Mouse (Mus musculus): ENCODE results near the gene Nipa2. TPM values are rescaled to one million over a fixed set of nuclear protein-coding genes. Genes with fewer than 3 reads are reported as not detected.

Gene Nipa2
- polyA plus RNA-seq, 1 experiment from 2014 or later = 53.0 TPM

GRCm38 (mm10) chr7:55909519-55909918 lies 52.8 kb downstream of the Nipa2 start:
- ATAC-seq (ENCODE audit: insufficient number of reproducible peaks, insufficient read depth, low FRiP score, low read depth) = no peak
- no peaks in the 10 kb centered on the region for H3K27me3 ChIP-seq (ENCODE audit: control insufficient read depth, insufficient read depth, low read length)
- no peak overlapping the region for H3K4me2 ChIP-seq (ENCODE audit: low read length)
- WGBS = 96% methylated on average over 1 of the region's 1 CpGs
- peaks cover 95% of the 10 kb centered on the region for H3K36me3 ChIP-seq (ENCODE audit: control insufficient read depth, insufficient read depth, low read length)
- no peaks in the 10 kb centered on the region for H3K9me3 ChIP-seq (ENCODE audit: control insufficient read depth, low read length)
- no peak overlapping the region for H3K27ac ChIP-seq (replicated peaks in 1 of 2; ENCODE audit: control insufficient read depth in 1 of 2, insufficient read depth in 1 of 2, low read depth in 2 of 2, low read length in 2 of 2)
- H3K4me1 ChIP-seq (ENCODE audit: control insufficient read depth in 2 of 2, insufficient read depth in 2 of 2, low read length in 2 of 2) = no peaks in the 10 kb centered on the region
- H3K9ac ChIP-seq (ENCODE audit: low read length) = no peak overlapping the region
- no peak overlapping the region for H3K4me3 ChIP-seq (ENCODE audit: control insufficient read depth in 1 of 2, insufficient read depth in 1 of 2, low read depth in 1 of 2, low read length in 2 of 2)

GRCm38 (mm10) chr7:55905449-55905848 lies 56.8 kb downstream of the Nipa2 start:
- H3K4me1 ChIP-seq (ENCODE audit: control insufficient read depth in 2 of 2, insufficient read depth in 2 of 2, low read length in 2 of 2) = no peaks in the 10 kb centered on the region
- H3K27ac ChIP-seq (replicated peaks in 1 of 2; ENCODE audit: control insufficient read depth in 1 of 2, insufficient read depth in 1 of 2, low read depth in 2 of 2, low read length in 2 of 2) = no peak overlapping the region
- no peak for ATAC-seq (ENCODE audit: insufficient number of reproducible peaks, insufficient read depth, low FRiP score, low read depth)
- no peaks in the 10 kb centered on the region for H3K9me3 ChIP-seq (ENCODE audit: control insufficient read depth, low read length)
- H3K4me2 ChIP-seq (ENCODE audit: low read length) = no peak overlapping the region
- 88% methylated on average over 2 of the region's 2 CpGs for WGBS
- peaks cover 90% of the 10 kb centered on the region for H3K36me3 ChIP-seq (ENCODE audit: control insufficient read depth, insufficient read depth, low read length)
- no peak overlapping the region for H3K4me3 ChIP-seq (ENCODE audit: control insufficient read depth in 1 of 2, insufficient read depth in 1 of 2, low read depth in 1 of 2, low read length in 2 of 2)
- no peaks in the 10 kb centered on the region for H3K27me3 ChIP-seq (ENCODE audit: control insufficient read depth, insufficient read depth, low read length)
- H3K9ac ChIP-seq (ENCODE audit: low read length) = no peak overlapping the region

- Histone ChIP-seq H3K4me1 (ENCODE audit: control insufficient read depth in 2 of 2, insufficient read depth in 2 of 2, low read length in 2 of 2) (no peaks in the 10 kb centered on the region), H3K9ac (ENCODE audit: low read length) (no peak overlapping the region), H3K9me3 (ENCODE audit: control insufficient read depth, low read length) (no peaks in the 10 kb centered on the region), H3K4me2 (ENCODE audit: low read length) (no peak overlapping the region), H3K27ac (replicated peaks in 1 of 2; ENCODE audit: control insufficient read depth in 1 of 2, insufficient read depth in 1 of 2, low read depth in 2 of 2, low read length in 2 of 2) (no peak overlapping the region), H3K4me3 (ENCODE audit: control insufficient read depth in 1 of 2, insufficient read depth in 1 of 2, low read depth in 1 of 2, low read length in 2 of 2) (no peak overlapping the region), H3K27me3 (ENCODE audit: control insufficient read depth, insufficient read depth, low read length) (no peaks in the 10 kb centered on the region), H3K36me3 (ENCODE audit: control insufficient read depth, insufficient read depth, low read length) (peaks cover 90% of the 10 kb centered on the region)
- 92% methylated on average over 4 of the region's 5 CpGs for whole genome bisulfite sequencing
- ATAC-seq (ENCODE audit: insufficient number of reproducible peaks, insufficient read depth, low FRiP score, low read depth) = no peak
These were observed 58.5 kb downstream of the Nipa2 start for GRCm38 (mm10) chr7:55903766-55904165.

GRCm38 (mm10) chr7:55891797-55892196 lies 70.5 kb downstream of the Nipa2 start:
- Histone ChIP-seq H3K27ac (replicated peaks in 1 of 2; ENCODE audit: control insufficient read depth in 1 of 2, insufficient read depth in 1 of 2, low read depth in 2 of 2, low read length in 2 of 2) (no peak overlapping the region), H3K9ac (ENCODE audit: low read length) (no peak overlapping the region), H3K27me3 (ENCODE audit: control insufficient read depth, insufficient read depth, low read length) (no peaks in the 10 kb centered on the region), H3K36me3 (ENCODE audit: control insufficient read depth, insufficient read depth, low read length) (peaks cover 87% of the 10 kb centered on the region), H3K4me1 (ENCODE audit: control insufficient read depth in 2 of 2, insufficient read depth in 2 of 2, low read length in 2 of 2) (no peaks in the 10 kb centered on the region), H3K9me3 (ENCODE audit: control insufficient read depth, low read length) (no peaks in the 10 kb centered on the region), H3K4me3 (ENCODE audit: control insufficient read depth in 1 of 2, insufficient read depth in 1 of 2, low read depth in 1 of 2, low read length in 2 of 2) (no peak overlapping the region), H3K4me2 (ENCODE audit: low read length) (no peak overlapping the region)
- 94% methylated on average over 11 of the region's 11 CpGs for WGBS
- ATAC-seq (ENCODE audit: insufficient number of reproducible peaks, insufficient read depth, low FRiP score, low read depth) = no peak

- Histone ChIP-seq H3K9me3 (ENCODE audit: control insufficient read depth, low read length) (no peaks in the 10 kb centered on the region), H3K4me3 (ENCODE audit: control insufficient read depth in 1 of 2, insufficient read depth in 1 of 2, low read depth in 1 of 2, low read length in 2 of 2) (no peak overlapping the region), H3K4me2 (ENCODE audit: low read length) (no peak overlapping the region), H3K4me1 (ENCODE audit: control insufficient read depth in 2 of 2, insufficient read depth in 2 of 2, low read length in 2 of 2) (no peaks in the 10 kb centered on the region), H3K9ac (ENCODE audit: low read length) (no peak overlapping the region), H3K36me3 (ENCODE audit: control insufficient read depth, insufficient read depth, low read length) (peaks cover 80% of the 10 kb centered on the region), H3K27me3 (ENCODE audit: control insufficient read depth, insufficient read depth, low read length) (no peaks in the 10 kb centered on the region), H3K27ac (replicated peaks in 1 of 2; ENCODE audit: control insufficient read depth in 1 of 2, insufficient read depth in 1 of 2, low read depth in 2 of 2, low read length in 2 of 2) (no peak overlapping the region)
- no peak for ATAC-seq (ENCODE audit: insufficient number of reproducible peaks, insufficient read depth, low FRiP score, low read depth)
These were observed 71.5 kb downstream of the Nipa2 start for GRCm38 (mm10) chr7:55890731-55891130.

GRCm38 (mm10) chr7:55889996-55890395 lies 72.3 kb downstream of the Nipa2 start:
- H3K4me3 ChIP-seq (ENCODE audit: control insufficient read depth in 1 of 2, insufficient read depth in 1 of 2, low read depth in 1 of 2, low read length in 2 of 2) = no peak overlapping the region
- no peaks in the 10 kb centered on the region for H3K4me1 ChIP-seq (ENCODE audit: control insufficient read depth in 2 of 2, insufficient read depth in 2 of 2, low read length in 2 of 2)
- no peak overlapping the region for H3K9ac ChIP-seq (ENCODE audit: low read length)
- no peak overlapping the region for H3K4me2 ChIP-seq (ENCODE audit: low read length)
- H3K36me3 ChIP-seq (ENCODE audit: control insufficient read depth, insufficient read depth, low read length) = peaks cover 73% of the 10 kb centered on the region
- H3K9me3 ChIP-seq (ENCODE audit: control insufficient read depth, low read length) = no peaks in the 10 kb centered on the region
- 88% methylated on average over 4 of the region's 4 CpGs for WGBS
- no peak overlapping the region for H3K27ac ChIP-seq (replicated peaks in 1 of 2; ENCODE audit: control insufficient read depth in 1 of 2, insufficient read depth in 1 of 2, low read depth in 2 of 2, low read length in 2 of 2)
- no peaks in the 10 kb centered on the region for H3K27me3 ChIP-seq (ENCODE audit: control insufficient read depth, insufficient read depth, low read length)
- no peak for ATAC-seq (ENCODE audit: insufficient number of reproducible peaks, insufficient read depth, low FRiP score, low read depth)

- no peaks in the 10 kb centered on the region for H3K27me3 ChIP-seq (ENCODE audit: control insufficient read depth, insufficient read depth, low read length)
- no peak overlapping the region for H3K4me3 ChIP-seq (ENCODE audit: control insufficient read depth in 1 of 2, insufficient read depth in 1 of 2, low read depth in 1 of 2, low read length in 2 of 2)
- no peak overlapping the region for H3K27ac ChIP-seq (replicated peaks in 1 of 2; ENCODE audit: control insufficient read depth in 1 of 2, insufficient read depth in 1 of 2, low read depth in 2 of 2, low read length in 2 of 2)
- peaks cover 72% of the 10 kb centered on the region for H3K36me3 ChIP-seq (ENCODE audit: control insufficient read depth, insufficient read depth, low read length)
- 92% methylated on average over 4 of the region's 4 CpGs for whole genome bisulfite sequencing
- no peaks in the 10 kb centered on the region for H3K4me1 ChIP-seq (ENCODE audit: control insufficient read depth in 2 of 2, insufficient read depth in 2 of 2, low read length in 2 of 2)
- ATAC-seq (ENCODE audit: insufficient number of reproducible peaks, insufficient read depth, low FRiP score, low read depth) = no peak
- H3K4me2 ChIP-seq (ENCODE audit: low read length) = no peak overlapping the region
- no peak overlapping the region for H3K9ac ChIP-seq (ENCODE audit: low read length)
- no peaks in the 10 kb centered on the region for H3K9me3 ChIP-seq (ENCODE audit: control insufficient read depth, low read length)
These were observed 73.7 kb downstream of the Nipa2 start for GRCm38 (mm10) chr7:55888603-55889002.

Data from heart, embryonic 14.5 days (tissue).